Mouse (Mus musculus): Measurements from ENCODE around the gene Prap1.

- no peak for TF ChIP-seq GATA1 (IDR thresholded peaks at IDR 0.05; ENCODE audit: borderline replicate concordance, low read length)
- no peak for TF ChIP-seq FLI1 (IDR thresholded peaks at IDR 0.05; ENCODE audit: low read length)
Observed at GRCm38 (mm10) chr7:140116329-140117054, 23.3 kb downstream of the Prap1 start, which contains the start of gene Echs1.
